Mouse (Mus musculus) forebrain, postnatal 0 days (tissue): ENCODE measurements around the gene Shroom3. TPM values are rescaled to one million over a fixed set of nuclear protein-coding genes. Genes with fewer than 3 reads are reported as not detected.
A peak's percentile ranks its signal among the peaks of the same experiment; 100 is the strongest.

Experiments
- ATAC-seq: fragments of 200-750 bp; cut with Nextera tagmentation; 2 replicates; pipeline ENCODE4 v1.8.0; 2017; ENCODE audit warnings: mild to moderate bottlenecking, moderate library complexity
- DNase-seq: peaks from one replicate; pipeline ENCODE4 v3.0.0-alpha.2; 2015
- H3K27ac ChIP-seq: fragments of 300-500 bp; sonication (generic); 2 replicates; pipeline ENCODE4 v1.5.1; 2014; ENCODE audit warnings: low read depth, mild to moderate bottlenecking, antibody characterized with exemption, low read length, moderate library complexity, mixed read lengths
- H3K27me3 ChIP-seq: fragments of 300-500 bp; sonication (generic); 2 replicates; pipeline ENCODE4 v1.6.1; 2014; ENCODE audit warnings: mild to moderate bottlenecking, low read length, mixed read lengths; ENCODE audit not compliant: insufficient read depth
- H3K36me3 ChIP-seq: fragments of 300-500 bp; sonication (generic); 2 replicates; pipeline ENCODE4 v1.6.1; 2014; ENCODE audit warnings: mild to moderate bottlenecking, moderate library complexity; ENCODE audit not compliant: insufficient read depth
- H3K4me1 ChIP-seq: fragments of 300-500 bp; sonication (generic); 2 replicates; pipeline ENCODE4 v1.6.1; 2014; ENCODE audit warnings: antibody characterized with exemption; ENCODE audit not compliant: insufficient read depth
- H3K4me2 ChIP-seq: fragments of 300-500 bp; sonication (generic); 2 replicates; pipeline ENCODE4 v1.6.1; 2014; ENCODE audit warnings: low read depth, mild to moderate bottlenecking, moderate library complexity
- H3K4me3 ChIP-seq: fragments of 300-500 bp; sonication (generic); 2 replicates; pipeline ENCODE4 v1.5.1; 2014; ENCODE audit warnings: low read depth, low read length, mixed read lengths
- H3K9ac ChIP-seq: fragments of 300-500 bp; sonication (generic); 2 replicates; pipeline ENCODE4 v1.6.1; 2014; ENCODE audit warnings: mild to moderate bottlenecking
- H3K9me3 ChIP-seq: fragments of 300-500 bp; sonication (generic); 2 replicates; pipeline ENCODE4 v1.6.1; 2016; ENCODE audit warnings: low read length
- CTCF ChIP-seq: sonication (generic); IDR thresholded peaks from 2 replicates; pipeline ENCODE4 v1.5.1; 2016; ENCODE audit warnings: antibody characterized with exemption, control low read depth, low read depth
- WGBS: fragments of 180-500 bp; shearing (Covaris S2); extraction: QIAGEN DNeasy Blood & Tissue Kit; methylation state at CpG from one replicate; pipeline ENCODE4 v1.1.7; 2014; 5-methylcytosine and 5-hydroxymethylcytosine counted together
- polyA plus RNA-seq: library from polyadenylated mRNA; unstranded; fragments of >200 nt; fragmentation: Nextera tagmentation; extraction: Ambion mirVana; gene quantifications from 2 replicates; pipeline ENCODE4 v1.2.1, GENCODE M21; 2015
- total RNA-seq: library from RNA; depleted of rRNA; stranded (reverse); fragments of >200 nt; gene quantifications from 2 replicates; pipeline ENCODE4 v1.2.3, GENCODE M21; 2014

The Shroom3 gene
- total and polyA plus RNA-seq, 2 experiments from 2014 or later = 0.91 to 5.8 TPM

- H3K27ac ChIP-seq = no peak overlapping the region
- TF ChIP-seq CTCF = no peak
- H3K9ac ChIP-seq = no peak overlapping the region
- no peaks in the 10 kb centered on the region for H3K9me3 ChIP-seq
- H3K4me1 ChIP-seq = no peaks in the 10 kb centered on the region
- H3K4me2 ChIP-seq = no peak overlapping the region
- ATAC-seq = peak; percentile 38
- DNase-seq = no peak
- H3K36me3 ChIP-seq = no peaks in the 10 kb centered on the region
- no peaks in the 10 kb centered on the region for H3K27me3 ChIP-seq
- 57% methylated on average over 15 of the region's 16 CpGs for WGBS
- H3K4me3 ChIP-seq = no peak overlapping the region
Measured at GRCm38 (mm10) chr5:92987891-92988768, 304.9 kb downstream of the Shroom3 start.

GRCm38 (mm10) chr5:92988769-92989356, 305.6 kb downstream of the Shroom3 start:
- no peak overlapping the region for H3K4me3 ChIP-seq
- no peaks in the 10 kb centered on the region for H3K9me3 ChIP-seq
- DNase-seq (no peak), ATAC-seq (peak; percentile 34; the same call in 1 of the 2 replicates)
- no peaks in the 10 kb centered on the region for H3K36me3 ChIP-seq
- TF ChIP-seq CTCF = no peak
- H3K27ac ChIP-seq = no peak overlapping the region
- no peaks in the 10 kb centered on the region for H3K27me3 ChIP-seq
- H3K9ac ChIP-seq = no peak overlapping the region
- H3K4me1 ChIP-seq = no peaks in the 10 kb centered on the region
- WGBS = 30% methylated on average over 15 of the region's 15 CpGs
- no peak overlapping the region for H3K4me2 ChIP-seq

GRCm38 (mm10) chr5:92992106-92992505, 308.9 kb downstream of the Shroom3 start:
- no peak overlapping the region for H3K9ac ChIP-seq
- no peaks in the 10 kb centered on the region for H3K36me3 ChIP-seq
- no peaks in the 10 kb centered on the region for H3K4me1 ChIP-seq
- H3K4me3 ChIP-seq = no peak overlapping the region
- no peak overlapping the region for H3K4me2 ChIP-seq
- H3K27me3 ChIP-seq = no peaks in the 10 kb centered on the region
- ATAC-seq (no peak), DNase-seq (no peak)
- no peaks in the 10 kb centered on the region for H3K9me3 ChIP-seq
- no peak overlapping the region for H3K27ac ChIP-seq
- WGBS = 81% methylated on average over 3 of the region's 3 CpGs
- TF ChIP-seq CTCF = no peak

- no peaks in the 10 kb centered on the region for H3K27me3 ChIP-seq
- no peaks in the 10 kb centered on the region for H3K4me1 ChIP-seq
- DNase-seq (no peak), ATAC-seq (no peak)
- no peak overlapping the region for H3K4me3 ChIP-seq
- H3K27ac ChIP-seq = no peak overlapping the region
- no peaks in the 10 kb centered on the region for H3K9me3 ChIP-seq
- WGBS = 82% methylated on average over 6 of the region's 6 CpGs
- no peaks in the 10 kb centered on the region for H3K36me3 ChIP-seq
- no peak overlapping the region for H3K9ac ChIP-seq
- TF ChIP-seq CTCF = no peak
- H3K4me2 ChIP-seq = no peak overlapping the region
Measured at GRCm38 (mm10) chr5:92994309-92994708, 311.1 kb downstream of the Shroom3 start.

- ATAC-seq (no peak), DNase-seq (no peak)
- TF ChIP-seq CTCF = no peak
- Histone ChIP-seq H3K9me3 (no peaks in the 10 kb centered on the region), H3K4me3 (no peak overlapping the region), H3K9ac (no peak overlapping the region), H3K4me1 (no peaks in the 10 kb centered on the region), H3K27me3 (no peaks in the 10 kb centered on the region), H3K27ac (no peak overlapping the region), H3K36me3 (no peaks in the 10 kb centered on the region), H3K4me2 (no peak overlapping the region)
- 94% methylated on average over 2 of the region's 2 CpGs for WGBS
Measured at GRCm38 (mm10) chr5:92994861-92995260, 311.6 kb downstream of the Shroom3 start.

GRCm38 (mm10) chr5:92997428-92998120, 314.3 kb downstream of the Shroom3 start:
- Histone ChIP-seq H3K36me3 (no peaks in the 10 kb centered on the region), H3K27me3 (no peaks in the 10 kb centered on the region), H3K9me3 (no peaks in the 10 kb centered on the region), H3K9ac (no peak overlapping the region), H3K4me2 (no peak overlapping the region), H3K4me1 (no peaks in the 10 kb centered on the region), H3K27ac (no peak overlapping the region), H3K4me3 (no peak overlapping the region)
- WGBS = 61% methylated on average over 5 of the region's 5 CpGs
- ATAC-seq (0 out of 2 replicates have a peak, but pooled peaks have one; percentile 18), DNase-seq (no peak)
- no peak for TF ChIP-seq CTCF
